18 mouse cellular contexts compared by ENCODE assay signal in the genomic region with DNA sequence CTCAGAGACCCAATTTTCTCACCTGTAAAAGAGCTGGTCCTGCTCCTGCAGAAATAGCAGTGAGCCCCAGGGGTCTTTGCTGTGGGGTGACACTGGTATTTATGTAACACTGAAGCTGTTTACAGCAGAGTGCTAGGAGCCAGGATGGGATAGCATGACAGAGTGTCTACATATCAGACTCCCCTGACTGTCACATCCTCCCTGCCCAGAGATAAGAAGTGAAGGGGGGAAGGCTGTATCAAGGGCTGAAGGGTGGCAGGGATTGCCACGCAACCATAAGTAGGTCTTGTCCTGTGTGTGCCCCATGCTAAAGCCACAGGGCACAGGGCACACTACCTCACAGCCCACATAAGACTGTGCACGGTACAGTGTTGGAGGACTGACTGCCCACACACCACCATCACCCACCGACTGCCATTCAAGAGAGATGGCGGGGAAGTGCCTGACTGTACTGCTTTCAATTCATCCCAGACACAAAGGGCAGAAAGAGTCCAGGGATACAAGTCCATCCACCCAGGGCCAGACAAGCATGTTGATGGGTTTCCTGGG. TPM values are rescaled to one million over a fixed set of nuclear protein-coding genes. Genes with fewer than 3 reads are reported as not detected.
"Had no signal": no experiment of that assay in that cellular context is flagged by ENCODE, and none has a peak within 500 bp of the region (broad histone marks: within the 10 kb centered on the region; RNA-seq: fewer than 3 reads in every experiment).

No protein-coding gene starts in this region.

- H3K9me3 ChIP-seq: limb, embryonic 12.5 days; limb, embryonic 15.5 days; midbrain, embryonic 12.5 days had no signal

- H3K9ac ChIP-seq: limb, embryonic 12.5 days; limb, embryonic 15.5 days; liver, embryonic 14.5 days; liver, postnatal 0 days; lung, embryonic 14.5 days; midbrain, embryonic 12.5 days had no signal

- H3K4me3 ChIP-seq: layer of hippocampus, adult 2 months; limb, embryonic 12.5 days; limb, embryonic 15.5 days; midbrain, embryonic 12.5 days had no signal

- H3K27ac ChIP-seq: kidney, postnatal 0 days; limb, embryonic 12.5 days; limb, embryonic 15.5 days; liver, embryonic 14.5 days; midbrain, embryonic 12.5 days had no signal

- H3K4me2 ChIP-seq: limb, embryonic 12.5 days; limb, embryonic 15.5 days; liver, embryonic 11.5 days; lung, embryonic 14.5 days; midbrain, embryonic 12.5 days had no signal

- DNase-seq: kidney, adult 18-20 months; kidney, postnatal 25 days; layer of hippocampus, adult 9-11 months; left cerebral cortex, postnatal 4 days; liver, postnatal 0 days; lung, embryonic 14.5 days; thymus, postnatal 25 days had no signal

- ATAC-seq: intestine, embryonic 16.5 days; liver, postnatal 0 days; lung, postnatal 0 days had no signal

- H3K4me1 ChIP-seq: limb, embryonic 12.5 days; limb, embryonic 15.5 days had no signal

- H3K36me3 ChIP-seq: limb, embryonic 12.5 days; limb, embryonic 15.5 days; midbrain, embryonic 12.5 days had no signal

RNA-seq across cellular contexts. Expression of gene Hrh2, which starts 29.8 kb away (rescaled TPM):
- polyA plus RNA-seq: kidney, embryonic 14.5 days; limb, embryonic 12.5 days; limb, embryonic 15.5 days; lung, embryonic 14.5 days; neural tube, embryonic 11.5 days had no signal
